Comparison of ENCODE assay signal across 16 mouse cellular contexts in genomic region chr9:108999167-108999526, GRCm38 (mm10). TPM values are rescaled to one million over a fixed set of nuclear protein-coding genes. Genes with fewer than 3 reads are reported as not detected.
DNase-seq lines count a peak whose midpoint lies in the region; ATAC-seq and TF ChIP-seq lines count a peak whose summit lies in the region.
"Had no signal": no experiment of that assay in that cellular context is flagged by ENCODE, and none has a peak within 500 bp of the region (broad histone marks: within the 10 kb centered on the region; RNA-seq: fewer than 3 reads in every experiment).

No protein-coding gene starts in this region.

- 21% methylated on average over 4 of the region's 4 CpGs for WGBS in liver, embryonic 16.5 days (ENCODE audit: insufficient replicate concordance)
- 46% methylated on average over 4 of the region's 4 CpGs for WGBS in liver, embryonic 12.5 days (ENCODE audit: insufficient replicate concordance)
- 2% methylated on average over 4 of the region's 4 CpGs for WGBS in macrophage (ENCODE audit: missing documents)
- WGBS in forebrain, embryonic 13.5 days: 76% methylated on average over 4 of the region's 4 CpGs

- no peak for ATAC-seq in cerebellum, adult (ENCODE audit: insufficient number of reproducible peaks, low FRiP score, low TSS enrichment)
- peak; percentile 26; the same call in 1 of the 2 replicates for ATAC-seq in liver, embryonic 16.5 days (ENCODE audit: low read depth)
- no peak for ATAC-seq in liver, embryonic 12.5 days
- ATAC-seq in G1E (ENCODE audit: extremely low read depth, insufficient number of reproducible peaks, low FRiP score, poor library complexity, severe bottlenecking): no peak; the same call in 1 of the 2 replicates
- no peak for ATAC-seq in forebrain, embryonic 13.5 days

- DNase-seq in cerebellum, adult 9-10 months: peak; percentile 27
- peak; percentile 69 for DNase-seq in G1E (ENCODE audit: low spot score)
- DNase-seq in layer of hippocampus, adult 2 months (ENCODE audit: low spot score in 2 of 2): no peak
- DNase-seq: heart, postnatal 4 days; kidney, adult 18-20 months; lung, postnatal 10 days; thymus, postnatal 36 days had no signal

- H3K79me2 ChIP-seq in macrophage (ENCODE audit: inconsistent target): peaks cover 46% of the 10 kb centered on the region

- no peak for TF ChIP-seq CTCF in G1E (IDR thresholded peaks at IDR 0.05; ENCODE audit: low read depth, low read length)
- no peak for TF ChIP-seq CTCF in layer of hippocampus, adult 2 months (conservative IDR thresholded peaks at IDR 0.05)

- no peaks in the 10 kb centered on the region for H3K27me3 ChIP-seq in liver, embryonic 16.5 days (ENCODE audit: control insufficient read depth, insufficient read depth, low read depth, low read length)
- no peaks in the 10 kb centered on the region for H3K27me3 ChIP-seq in liver, embryonic 12.5 days (replicated peaks)
- no peaks in the 10 kb centered on the region for H3K27me3 ChIP-seq in G1E (ENCODE audit: insufficient read depth, low read length)
- no peaks in the 10 kb centered on the region for H3K27me3 ChIP-seq in forebrain, embryonic 13.5 days

- H3K9me3 ChIP-seq in liver, embryonic 16.5 days (replicated peaks; ENCODE audit: control insufficient read depth, low read length): no peaks in the 10 kb centered on the region
- H3K9me3 ChIP-seq in liver, embryonic 12.5 days (replicated peaks): no peaks in the 10 kb centered on the region
- no peaks in the 10 kb centered on the region for H3K9me3 ChIP-seq in G1E (replicated peaks)
- H3K9me3 ChIP-seq in forebrain, embryonic 13.5 days (replicated peaks): no peaks in the 10 kb centered on the region
- H3K9me3 ChIP-seq: heart, embryonic 10.5 days; limb, embryonic 10.5 days had no signal

- no peak overlapping the region for H3K4me3 ChIP-seq in liver, embryonic 16.5 days (ENCODE audit: low read depth, low read length)
- no peak overlapping the region for H3K4me3 ChIP-seq in liver, embryonic 12.5 days
- H3K4me3 ChIP-seq in G1E (ENCODE audit: low read depth, low read length) (peak overlapping the region; percentile 56; the same call in 1 of the 2 replicates), macrophage (ENCODE audit: inconsistent target) (no peak overlapping the region)
- no peak overlapping the region for H3K4me3 ChIP-seq in forebrain, embryonic 13.5 days
- no peak overlapping the region for H3K4me3 ChIP-seq in layer of hippocampus, adult 2 months
- H3K4me3 ChIP-seq: erythroblast, embryonic 14.5 days; heart, embryonic 10.5 days; limb, embryonic 10.5 days; myocyte had no signal

- peaks cover 9% of the 10 kb centered on the region for H3K4me1 ChIP-seq in liver, embryonic 16.5 days (ENCODE audit: control insufficient read depth, low read depth, low read length)
- H3K4me1 ChIP-seq in liver, embryonic 12.5 days: peaks cover 39% of the 10 kb centered on the region
- H3K4me1 ChIP-seq in G1E (ENCODE audit: insufficient read depth, low read depth, low read length): peaks cover 61% of the 10 kb centered on the region
- no peaks in the 10 kb centered on the region; the same call in none of the 2 replicates for H3K4me1 ChIP-seq in forebrain, embryonic 13.5 days

- no peaks in the 10 kb centered on the region for H3K36me3 ChIP-seq in liver, embryonic 16.5 days (ENCODE audit: control insufficient read depth, insufficient read depth)
- H3K36me3 ChIP-seq in liver, embryonic 12.5 days: 0 out of 2 replicates have a peak, but pooled peaks cover 4% of the 10 kb centered on the region
- H3K36me3 ChIP-seq in G1E (replicated peaks): peaks cover 53% of the 10 kb centered on the region
- peaks cover 11% of the 10 kb centered on the region for H3K36me3 ChIP-seq in macrophage (ENCODE audit: inconsistent target)
- H3K36me3 ChIP-seq in forebrain, embryonic 13.5 days (ENCODE audit: poor library complexity, severe bottlenecking): no peaks in the 10 kb centered on the region
- H3K36me3 ChIP-seq: heart, embryonic 10.5 days; limb, embryonic 10.5 days had no signal

- H3K4me2 ChIP-seq in liver, embryonic 16.5 days (ENCODE audit: low read depth, low read length): no peak overlapping the region
- H3K4me2 ChIP-seq in liver, embryonic 12.5 days: no peak overlapping the region
- no peak overlapping the region for H3K4me2 ChIP-seq in forebrain, embryonic 13.5 days

- peak overlapping the region; percentile 51; the same call in 1 of the 2 replicates for H3K27ac ChIP-seq in liver, embryonic 16.5 days (ENCODE audit: low read length)
- no peak overlapping the region; the same call in 1 of the 2 replicates for H3K27ac ChIP-seq in liver, embryonic 12.5 days
- H3K27ac ChIP-seq in macrophage: peak overlapping the region; percentile 84
- no peak overlapping the region for H3K27ac ChIP-seq in forebrain, embryonic 13.5 days
- no peak overlapping the region; the same call in 1 of the 2 replicates for H3K27ac ChIP-seq in layer of hippocampus, adult 2 months
- H3K27ac ChIP-seq: heart, embryonic 10.5 days; limb, embryonic 10.5 days had no signal

- no peak overlapping the region for H3K9ac ChIP-seq in liver, embryonic 16.5 days (ENCODE audit: low read depth, low read length)
- no peak overlapping the region for H3K9ac ChIP-seq in liver, embryonic 12.5 days
- no peak overlapping the region for H3K9ac ChIP-seq in forebrain, embryonic 13.5 days

RNA-seq across cellular contexts. Expression of gene Pfkfb4, which starts 7.6 kb away (rescaled TPM):
- 4.0 and 4.4 TPM in 2 replicates for polyA plus RNA-seq in liver, embryonic 16.5 days (2015; fragmentation: Nextera tagmentation; extraction: Ambion mirVana)
- 3.4 and 4.4 TPM in 2 replicates for polyA plus RNA-seq in liver, embryonic 12.5 days (2016; fragmentation: Nextera tagmentation; extraction: Ambion mirVana)
- total RNA-seq in G1E (2014; fragmentation: Nextera tagmentation) (7.1 and 10.0 TPM in 2 replicates), G1E (2017) (9.1 and 9.3 TPM in 2 replicates)
- polyA plus RNA-seq in G1E (2012) (1.7 and 4.1 TPM in 2 replicates), macrophage (2018) (23.2 to 27.5 TPM (median 24.0 TPM) in 3 replicates)
- total RNA-seq in macrophage (2018; cell fraction: chromatin; rRNA removed): 100 to 1,000 TPM in 9 of 26 experiments, 10 to 100 TPM in 17; 14.3 to 122 (median 67.8) TPM
- total RNA-seq in macrophage (2018; cell fraction: cytosol; rRNA removed): 10 to 100 TPM in 25 of 26 experiments, 1 to 10 TPM in 1; 8.1 to 32.4 (median 22.6) TPM
- total RNA-seq in macrophage (2018; cell fraction: nucleus; rRNA removed): 10 to 100 TPM; 10.2 to 71.3 (median 41.0) TPM
- polyA plus RNA-seq in forebrain, embryonic 13.5 days (2015; fragmentation: Nextera tagmentation; extraction: Ambion mirVana): 14.5 and 16.8 TPM in 2 replicates
- total RNA-seq in layer of hippocampus, adult 2 months (2021): 10 to 100 TPM; 10.9 to 11.8 TPM

RNA-seq across cellular contexts. Expression of gene Ucn2, which starts 13.3 kb away (rescaled TPM):
- polyA plus RNA-seq in liver, embryonic 16.5 days (2015; fragmentation: Nextera tagmentation; extraction: Ambion mirVana): not detected in 2 replicates
- polyA plus RNA-seq in liver, embryonic 12.5 days (2016; fragmentation: Nextera tagmentation; extraction: Ambion mirVana): 0.11 TPM in 1 of 2 replicates, not detected in the other
- total RNA-seq in G1E (2014; fragmentation: Nextera tagmentation) (not detected in 2 replicates), G1E (2017) (0.17 and 0.38 TPM in 2 replicates)
- polyA plus RNA-seq in G1E (2012) (not detected in 2 replicates), macrophage (2018) (not detected in 3 replicates)
- total RNA-seq in macrophage (2018; cell fraction: chromatin; rRNA removed): under 1 TPM in 1 of 26 experiments, not detected in 25; 0.55 TPM
- total RNA-seq in macrophage (2018; cell fraction: cytosol; rRNA removed): not detected
- total RNA-seq in macrophage (2018; cell fraction: nucleus; rRNA removed): under 1 TPM in 1 of 26 experiments, not detected in 25; 0.52 TPM
- not detected in 2 replicates for polyA plus RNA-seq in forebrain, embryonic 13.5 days (2015; fragmentation: Nextera tagmentation; extraction: Ambion mirVana)
- not detected for total RNA-seq in layer of hippocampus, adult 2 months (2021)
- total RNA-seq: heart, postnatal 4 days had no signal
- polyA plus RNA-seq: erythroblast, embryonic 14.5 days; heart, embryonic 10.5 days; limb, embryonic 10.5 days had no signal

RNA-seq across cellular contexts. Expression of gene Shisa5, which starts 39.2 kb away (rescaled TPM):
- 20.9 and 23.2 TPM in 2 replicates for polyA plus RNA-seq in liver, embryonic 16.5 days (2015; fragmentation: Nextera tagmentation; extraction: Ambion mirVana)
- 19.0 and 21.5 TPM in 2 replicates for polyA plus RNA-seq in liver, embryonic 12.5 days (2016; fragmentation: Nextera tagmentation; extraction: Ambion mirVana)
- total RNA-seq in G1E (2014; fragmentation: Nextera tagmentation) (17.1 and 24.2 TPM in 2 replicates), G1E (2017) (50.0 and 50.6 TPM in 2 replicates)
- polyA plus RNA-seq in G1E (2012) (207 and 259 TPM in 2 replicates), macrophage (2018) (392 to 901 TPM (median 421 TPM) in 3 replicates)
- total RNA-seq in macrophage (2018; cell fraction: chromatin; rRNA removed): 100 to 1,000 TPM in 11 of 26 experiments, 10 to 100 TPM in 15; 37.8 to 248 (median 84.3) TPM
- total RNA-seq in macrophage (2018; cell fraction: cytosol; rRNA removed): 100 to 1,000 TPM; 280 to 394 (median 346) TPM
- total RNA-seq in macrophage (2018; cell fraction: nucleus; rRNA removed): 100 to 1,000 TPM; 148 to 355 (median 263) TPM
- polyA plus RNA-seq in forebrain, embryonic 13.5 days (2015; fragmentation: Nextera tagmentation; extraction: Ambion mirVana): 33.6 and 35.1 TPM in 2 replicates
- 10 to 100 TPM; 56.5 to 58.4 TPM for total RNA-seq in layer of hippocampus, adult 2 months (2021)

RNA-seq across cellular contexts. Expression of gene Col7a1, which starts 45.8 kb away (rescaled TPM):
- polyA plus RNA-seq in liver, embryonic 16.5 days (2015; fragmentation: Nextera tagmentation; extraction: Ambion mirVana): 0.19 and 0.46 TPM in 2 replicates
- 0.31 and 0.68 TPM in 2 replicates for polyA plus RNA-seq in liver, embryonic 12.5 days (2016; fragmentation: Nextera tagmentation; extraction: Ambion mirVana)
- total RNA-seq in G1E (2014; fragmentation: Nextera tagmentation) (0.10 and 0.30 TPM in 2 replicates), G1E (2017) (1.1 and 3.0 TPM in 2 replicates)
- polyA plus RNA-seq in G1E (2012) (0.15 and 0.28 TPM in 2 replicates), macrophage (2018) (0.11 to 0.42 TPM (median 0.14 TPM) in 3 replicates)
- 10 to 100 TPM in 3 of 26 experiments, 1 to 10 TPM in 23; 2.1 to 15.7 (median 4.8) TPM for total RNA-seq in macrophage (2018; cell fraction: chromatin; rRNA removed)
- total RNA-seq in macrophage (2018; cell fraction: cytosol; rRNA removed): under 1 TPM in 22 of 26 experiments, not detected in 4; under 0.01 to 0.51 (median 0.15) TPM
- total RNA-seq in macrophage (2018; cell fraction: nucleus; rRNA removed): 1 to 10 TPM in 13 of 26 experiments, under 1 TPM in 13; 0.10 to 2.9 (median 1.0) TPM
- polyA plus RNA-seq in forebrain, embryonic 13.5 days (2015; fragmentation: Nextera tagmentation; extraction: Ambion mirVana): 1.2 and 1.6 TPM in 2 replicates
- total RNA-seq in layer of hippocampus, adult 2 months (2021): 1 to 10 TPM; 3.8 to 4.6 TPM

Comparison
In these comparisons a context has a peak if more than half of its experiments do, and no peak if none do; other contexts are left out.
1. H3K27ac ChIP-seq: peak in liver, embryonic 16.5 days (single experiment) and macrophage (single experiment); none in liver, embryonic 12.5 days (single experiment), forebrain, embryonic 13.5 days (single experiment) and layer of hippocampus, adult 2 months (single experiment).
2. DNase-seq: peak in cerebellum, adult 9-10 months (single experiment) and G1E (single experiment); none in layer of hippocampus, adult 2 months (0 of 2).